Mouse (Mus musculus) ovary, adult 10 weeks (tissue): ENCODE results near the gene Car14. TPM values are rescaled to one million over a fixed set of nuclear protein-coding genes. Genes with fewer than 3 reads are reported as not detected.

Experiments used
- polyA plus RNA-seq: library from polyadenylated mRNA; stranded (reverse); fragments of 350-450 nt; fragmentation: Illumina TruSeq; extraction: RNeasy Lipid Tissue Mini Kit (QIAGEN cat#74804); gene quantifications from one replicate; pipeline ENCODE4 v1.2.3, GENCODE M21; 2014

Car14 gene
- 157 TPM for polyA plus RNA-seq

DNA sequence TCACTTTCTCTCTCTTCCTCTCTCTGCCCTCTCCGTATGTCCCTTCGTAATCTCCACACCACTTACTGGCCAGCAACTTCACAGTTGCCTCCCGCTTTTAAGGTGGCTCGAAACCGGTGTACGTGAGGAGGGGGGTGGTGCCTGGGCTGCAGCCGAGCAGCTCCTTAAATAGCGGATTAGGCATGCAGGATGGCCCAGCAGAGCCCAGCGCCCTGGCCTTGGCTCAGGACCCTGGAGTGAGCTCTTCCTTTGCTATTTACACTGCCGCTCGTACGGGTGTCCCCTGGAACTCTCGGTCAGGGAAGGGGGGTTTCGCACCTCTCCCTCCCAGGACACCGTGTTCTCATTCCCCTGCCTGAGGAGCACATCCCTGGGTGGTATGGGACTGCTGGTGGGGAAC, at the start of gene Car14:
TSS of gene Car14 (minus strand) at position 124 of the 400 bp plus-strand sequence.

GRCm38 (mm10) chr3:95928658-95929503, 24.4 kb upstream of the Car14 start, which contains the start of gene Anp32e:
Gene Anp32e (plus strand): TSS chr3:95929246.

DNA sequence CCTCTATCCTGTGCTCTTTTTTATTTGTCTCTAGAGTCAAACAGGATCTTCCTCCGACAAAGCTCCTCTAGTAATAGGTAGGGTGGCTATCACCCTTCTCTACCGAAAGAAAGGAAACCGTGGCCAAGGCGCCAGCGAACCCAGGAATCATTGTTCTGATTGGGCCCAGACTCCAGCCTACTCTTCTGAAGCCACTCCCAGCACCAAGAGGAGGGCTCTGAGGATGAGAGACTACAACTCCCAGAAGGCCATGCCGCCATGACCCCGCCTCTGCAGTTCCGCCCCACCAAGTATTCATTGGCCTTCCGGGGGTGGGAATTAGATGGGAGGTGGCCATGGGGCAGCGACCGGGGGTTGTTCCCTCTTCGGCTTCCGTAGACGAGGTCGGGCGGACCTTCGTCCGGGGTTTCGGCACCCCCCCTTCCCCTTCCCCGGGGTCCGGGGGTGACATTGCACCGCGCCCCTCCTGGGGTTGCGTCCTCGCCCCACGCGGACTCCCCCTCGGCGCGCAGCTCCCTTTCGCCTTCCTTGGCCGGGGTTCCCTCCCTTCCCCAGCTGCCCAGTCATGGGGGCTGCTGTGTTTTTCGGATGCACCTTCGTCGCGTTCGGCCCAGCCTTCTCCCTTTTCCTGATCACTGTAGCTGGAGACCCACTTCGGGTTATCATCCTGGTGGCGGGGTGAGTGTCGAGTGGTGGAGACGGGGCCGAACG, 10.7 kb downstream of the Car14 start, which contains the start of gene Aph1a:
TSS of gene Aph1a (plus strand) at position 364 of the 711 bp plus-strand sequence.

GRCm38 (mm10) chr3:95891211-95892065, 13.1 kb downstream of the Car14 start, which contains the start of gene BC028528:
Gene BC028528 (minus strand): TSS chr3:95892005.

DNA sequence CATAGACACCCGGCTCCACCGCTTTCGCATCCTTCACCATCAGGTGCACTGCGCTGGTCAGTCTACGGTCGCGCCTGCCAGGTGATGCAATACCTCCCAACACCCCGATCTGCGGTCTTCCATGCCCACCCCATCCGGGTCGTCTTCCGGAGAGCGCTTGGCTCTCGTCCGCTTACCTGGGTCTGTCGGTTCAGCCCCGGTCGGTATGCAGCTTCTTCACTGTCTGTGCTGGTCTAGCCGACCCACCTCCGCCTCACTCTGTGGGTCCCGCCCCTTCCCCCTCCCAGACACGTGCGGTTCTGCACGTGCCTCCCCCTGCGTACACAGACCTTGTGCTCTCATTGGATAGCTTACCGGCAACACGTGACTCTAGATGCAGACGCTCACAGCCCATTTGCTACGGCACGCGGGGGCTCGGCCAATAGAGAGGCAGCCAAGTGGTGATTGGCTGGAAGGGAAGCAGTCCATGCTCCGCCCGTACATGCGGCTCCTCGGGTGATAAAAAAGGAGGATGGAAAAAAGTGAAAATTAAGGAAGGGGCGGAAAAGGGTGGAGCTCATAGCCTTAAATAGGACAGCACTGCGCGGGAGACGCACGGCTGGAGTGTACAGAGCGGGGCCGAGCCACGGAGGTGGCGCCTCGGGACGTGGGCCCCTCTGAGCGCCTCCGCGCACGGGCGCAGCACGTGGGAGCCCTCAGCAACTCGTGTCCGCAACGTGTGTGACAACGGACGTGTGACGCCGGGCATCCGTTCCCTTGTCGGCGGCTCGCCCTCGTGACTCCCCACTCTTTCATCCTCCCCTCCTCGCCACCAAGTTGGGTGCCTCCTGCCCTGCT, 22.3 kb downstream of the Car14 start, which contains the start of gene Ciart:
TSS of gene Ciart (minus strand) at position 273 of the 837 bp plus-strand sequence.

DNA sequence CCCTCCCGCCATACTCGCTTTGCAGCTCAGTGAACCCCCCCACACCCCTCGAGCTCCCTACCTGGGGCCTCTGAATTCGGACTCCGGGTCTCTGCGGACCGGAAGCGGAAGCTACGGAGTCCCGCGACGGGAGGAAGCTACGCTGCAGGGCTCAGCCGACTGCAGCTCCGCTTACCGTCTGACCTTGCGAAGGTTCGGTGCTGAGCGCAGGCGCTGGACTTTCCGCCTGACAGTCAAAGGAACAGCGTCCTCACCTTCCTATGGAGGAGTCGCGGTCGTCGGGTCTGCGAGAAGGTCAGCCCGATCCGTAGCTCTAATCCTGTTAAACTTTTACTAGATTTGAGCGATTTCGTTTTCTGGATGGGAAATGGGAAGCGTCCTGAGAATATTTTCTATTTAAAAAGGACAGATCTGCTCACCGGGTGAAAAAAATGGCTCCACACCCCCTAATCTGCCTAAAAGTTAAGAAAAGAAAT, 33.1 kb downstream of the Car14 start, which contains the start of gene Mrps21:
TSS of gene Mrps21 (minus strand) at position 128 of the 476 bp plus-strand sequence.

GRCm38 (mm10) chr3:95855502-95856089, 48.9 kb downstream of the Car14 start, which contains the start of gene Prpf3:
Gene Prpf3 (minus strand): TSS chr3:95855885.

Other genes starting within 250 kb of the Car14 start
- gene Mcl1, start 245.9 kb downstream of the Car14 start, polyA plus RNA-seq, result 288 TPM
- gene Adamtsl4, start 216.8 kb downstream of the Car14 start, polyA plus RNA-seq, result 0.51 TPM
- 5.2 TPM for gene Ecm1, start 165.1 kb downstream of the Car14 start, polyA plus RNA-seq
- gene Tars2, start 144.5 kb downstream of the Car14 start, polyA plus RNA-seq, result 10.5 TPM
- gene Rprd2, start 85.8 kb downstream of the Car14 start, polyA plus RNA-seq, result 90.5 TPM
- 31.2 TPM for gene Prpf3, start 48.8 kb downstream of the Car14 start, polyA plus RNA-seq
- gene Mrps21, start 33.2 kb downstream of the Car14 start, polyA plus RNA-seq, result 10.7 TPM
- gene Ciart, start 22.4 kb downstream of the Car14 start, polyA plus RNA-seq, result 2.7 TPM
- 70.0 TPM for gene BC028528, start 12.7 kb downstream of the Car14 start, polyA plus RNA-seq
- 29.7 TPM for gene Aph1a, start 10.7 kb downstream of the Car14 start, polyA plus RNA-seq
- 276 TPM for gene Anp32e, start 24.6 kb upstream of the Car14 start, polyA plus RNA-seq
- gene Plekho1, start 91.3 kb upstream of the Car14 start, polyA plus RNA-seq, result 12.5 TPM
- gene Vps45, start 153.8 kb upstream of the Car14 start, polyA plus RNA-seq, result 51.8 TPM
- 30.3 TPM for gene Otud7b, start 199.8 kb upstream of the Car14 start, polyA plus RNA-seq